Mouse (Mus musculus): ENCODE measurements around the gene Il21r. TPM values are rescaled to one million over a fixed set of nuclear protein-coding genes. Genes with fewer than 3 reads are reported as not detected.

Gene Il21r
- polyA plus RNA-seq, 1 experiment: 39.9 TPM

- no peak overlapping the region for H3K4me3 ChIP-seq (replicated peaks; ENCODE audit: control insufficient read depth, low read depth, low read length)
- peaks cover 8% of the 10 kb centered on the region; the same call in 1 of the 2 replicates for H3K4me1 ChIP-seq (ENCODE audit: control insufficient read depth, insufficient read depth, low read length)
- TF ChIP-seq CTCF (IDR thresholded peaks at IDR 0.05; ENCODE audit: control insufficient read depth, insufficient read depth, low read length): no peak
- no peak for TF ChIP-seq POLR2A (IDR thresholded peaks at IDR 0.05; ENCODE audit: borderline replicate concordance, control insufficient read depth, low read depth, low read length)
- WGBS: 52% methylated on average over 11 of the region's 11 CpGs
- H3K27ac ChIP-seq (ENCODE audit: control insufficient read depth, insufficient read depth, low read depth, low read length, poor library complexity): no peak overlapping the region
Measured at GRCm38 (mm10) chr7:125577486-125578088, 25.6 kb upstream of the Il21r start.

- WGBS: 76% methylated on average over 3 of the region's 3 CpGs
- Histone ChIP-seq H3K4me1 (ENCODE audit: control insufficient read depth, insufficient read depth, low read length) (peaks cover 9% of the 10 kb centered on the region; the same call in 1 of the 2 replicates), H3K27ac (ENCODE audit: control insufficient read depth, insufficient read depth, low read depth, low read length, poor library complexity) (no peak overlapping the region), H3K4me3 (replicated peaks; ENCODE audit: control insufficient read depth, low read depth, low read length) (no peak overlapping the region)
- TF ChIP-seq POLR2A (IDR thresholded peaks at IDR 0.05; ENCODE audit: borderline replicate concordance, control insufficient read depth, low read depth, low read length) (no peak), CTCF (IDR thresholded peaks at IDR 0.05; ENCODE audit: control insufficient read depth, insufficient read depth, low read length) (no peak)
Measured at GRCm38 (mm10) chr7:125578106-125578505, 25.1 kb upstream of the Il21r start.

- Histone ChIP-seq H3K4me3 (replicated peaks; ENCODE audit: control insufficient read depth, low read depth, low read length) (no peak overlapping the region), H3K4me1 (ENCODE audit: control insufficient read depth, insufficient read depth, low read length) (peaks cover 13% of the 10 kb centered on the region; the same call in 1 of the 2 replicates)
Measured at GRCm38 (mm10) chr7:125579545-125580219, 23.5 kb upstream of the Il21r start.

GRCm38 (mm10) chr7:125580220-125580549 is 23.0 kb upstream of the Il21r start:
- Histone ChIP-seq H3K4me3 (replicated peaks; ENCODE audit: control insufficient read depth, low read depth, low read length) (no peak overlapping the region), H3K4me1 (ENCODE audit: control insufficient read depth, insufficient read depth, low read length) (peaks cover 13% of the 10 kb centered on the region; the same call in 1 of the 2 replicates), H3K27ac (ENCODE audit: control insufficient read depth, insufficient read depth, low read depth, low read length, poor library complexity) (no peak overlapping the region)
- WGBS: 67% methylated on average over 1 of the region's 1 CpGs
- no peak for TF ChIP-seq POLR2A (IDR thresholded peaks at IDR 0.05; ENCODE audit: borderline replicate concordance, control insufficient read depth, low read depth, low read length)
- TF ChIP-seq CTCF (IDR thresholded peaks at IDR 0.05; ENCODE audit: control insufficient read depth, insufficient read depth, low read length): no peak

More at GRCm38 (mm10) chr7:125579545-125580219, 23.5 kb upstream of the Il21r start:
- no peak overlapping the region for H3K27ac ChIP-seq (ENCODE audit: control insufficient read depth, insufficient read depth, low read depth, low read length, poor library complexity)
- TF ChIP-seq POLR2A (IDR thresholded peaks at IDR 0.05; ENCODE audit: borderline replicate concordance, control insufficient read depth, low read depth, low read length) (no peak), CTCF (IDR thresholded peaks at IDR 0.05; ENCODE audit: control insufficient read depth, insufficient read depth, low read length) (no peak)
- 46% methylated on average over 9 of the region's 9 CpGs for WGBS

GRCm38 (mm10) chr7:125580625-125581316 is 22.5 kb upstream of the Il21r start:
- WGBS: 8% methylated on average over 16 of the region's 16 CpGs
- Histone ChIP-seq H3K27ac (ENCODE audit: control insufficient read depth, insufficient read depth, low read depth, low read length, poor library complexity) (no peak overlapping the region), H3K4me3 (replicated peaks; ENCODE audit: control insufficient read depth, low read depth, low read length) (peak overlapping the region; percentile 44), H3K4me1 (ENCODE audit: control insufficient read depth, insufficient read depth, low read length) (peaks cover 13% of the 10 kb centered on the region; the same call in 1 of the 2 replicates)
- TF ChIP-seq POLR2A (IDR thresholded peaks at IDR 0.05; ENCODE audit: borderline replicate concordance, control insufficient read depth, low read depth, low read length): no peak

GRCm38 (mm10) chr7:125581317-125581672 is 21.9 kb upstream of the Il21r start:
- Histone ChIP-seq H3K4me3 (replicated peaks; ENCODE audit: control insufficient read depth, low read depth, low read length) (peak overlapping the region; percentile 44), H3K4me1 (ENCODE audit: control insufficient read depth, insufficient read depth, low read length) (peaks cover 15% of the 10 kb centered on the region), H3K27ac (ENCODE audit: control insufficient read depth, insufficient read depth, low read depth, low read length, poor library complexity) (no peak overlapping the region; the same call in 1 of the 2 replicates)
- WGBS: under 1% methylated on average over 21 of the region's 21 CpGs
- TF ChIP-seq CTCF (IDR thresholded peaks at IDR 0.05; ENCODE audit: control insufficient read depth, insufficient read depth, low read length): peak; percentile 97
- no peak for TF ChIP-seq POLR2A (IDR thresholded peaks at IDR 0.05; ENCODE audit: borderline replicate concordance, control insufficient read depth, low read depth, low read length)

GRCm38 (mm10) chr7:125583325-125584004 is 19.8 kb upstream of the Il21r start:
- H3K27ac ChIP-seq (ENCODE audit: control insufficient read depth, insufficient read depth, low read depth, low read length, poor library complexity): no peak overlapping the region
- peaks cover 20% of the 10 kb centered on the region for H3K4me1 ChIP-seq (ENCODE audit: control insufficient read depth, insufficient read depth, low read length)
- H3K4me3 ChIP-seq (replicated peaks; ENCODE audit: control insufficient read depth, low read depth, low read length): no peak overlapping the region
- 31% methylated on average over 6 of the region's 6 CpGs for WGBS
- TF ChIP-seq CTCF (IDR thresholded peaks at IDR 0.05; ENCODE audit: control insufficient read depth, insufficient read depth, low read length) (no peak), POLR2A (IDR thresholded peaks at IDR 0.05; ENCODE audit: borderline replicate concordance, control insufficient read depth, low read depth, low read length) (no peak)

- Histone ChIP-seq H3K4me3 (replicated peaks; ENCODE audit: control insufficient read depth, low read depth, low read length) (no peak overlapping the region), H3K27ac (ENCODE audit: control insufficient read depth, insufficient read depth, low read depth, low read length, poor library complexity) (no peak overlapping the region), H3K4me1 (ENCODE audit: control insufficient read depth, insufficient read depth, low read length) (peaks cover 20% of the 10 kb centered on the region)
- WGBS: 64% methylated on average over 5 of the region's 5 CpGs
- no peak for TF ChIP-seq CTCF (IDR thresholded peaks at IDR 0.05; ENCODE audit: control insufficient read depth, insufficient read depth, low read length)
- no peak for TF ChIP-seq POLR2A (IDR thresholded peaks at IDR 0.05; ENCODE audit: borderline replicate concordance, control insufficient read depth, low read depth, low read length)
Measured at GRCm38 (mm10) chr7:125584005-125584369, 19.2 kb upstream of the Il21r start.

Measured in bone marrow, adult 2 months (tissue).